Mouse (Mus musculus): ENCODE measurements around the gene Prpf3.
"Not testable (repeated sequence)": the region's sequence is repeated elsewhere in the genome, so short reads cannot be mapped to it uniquely, and the experiment has no call there.

- TF ChIP-seq POLR2A (IDR thresholded peaks at IDR 0.05; ENCODE audit: borderline replicate concordance, low read depth, low read length); CTCF (IDR thresholded peaks at IDR 0.05; ENCODE audit: low read depth, low read length): not testable (repeated sequence)
These were observed 2.6 kb upstream of the Prpf3 start for GRCm38 (mm10) chr3:95858278-95858677.
